Mouse (Mus musculus): Measurements from ENCODE around the gene Bpi.

Gene Bpi

GRCm38 (mm10) chr2:158285655-158286054 lies 27.8 kb downstream of the Bpi start:
- DNase-seq (ENCODE audit: low read depth, low spot score) = no peak

- DNase-seq (ENCODE audit: low read depth, low spot score) = no peak
These were observed 37.8 kb downstream of the Bpi start for GRCm38 (mm10) chr2:158295700-158296099.

GRCm38 (mm10) chr2:158299203-158299602 lies 41.3 kb downstream of the Bpi start:
- no peak for DNase-seq (ENCODE audit: low read depth, low spot score)

- DNase-seq (ENCODE audit: low read depth, low spot score) = no peak
These were observed 41.8 kb downstream of the Bpi start for GRCm38 (mm10) chr2:158299731-158300130.

- no peak for DNase-seq (ENCODE audit: low read depth, low spot score)
These were observed 44.9 kb downstream of the Bpi start for GRCm38 (mm10) chr2:158302807-158303206.

- DNase-seq (ENCODE audit: low read depth, low spot score) = no peak
These were observed 48.2 kb downstream of the Bpi start, which contains the start of gene Lbp for GRCm38 (mm10) chr2:158305948-158306695. TSS of gene Lbp (plus strand) at chr2:158306493.

GRCm38 (mm10) chr2:158306696-158307049 lies 48.8 kb downstream of the Bpi start:
- DNase-seq (ENCODE audit: low read depth, low spot score) = no peak

- DNase-seq (ENCODE audit: low read depth, low spot score) = no peak
These were observed 50.4 kb downstream of the Bpi start for GRCm38 (mm10) chr2:158308276-158308675.

GRCm38 (mm10) chr2:158313089-158313488 lies 55.2 kb downstream of the Bpi start:
- no peak for DNase-seq (ENCODE audit: low read depth, low spot score)

- peak; percentile 84 for DNase-seq (ENCODE audit: low read depth, low spot score)
These were observed 58.5 kb downstream of the Bpi start for GRCm38 (mm10) chr2:158316371-158316770.

GRCm38 (mm10) chr2:158317026-158317425 lies 59.1 kb downstream of the Bpi start:
- peak; percentile 64 for DNase-seq (ENCODE audit: low read depth, low spot score)

- no peak for DNase-seq (ENCODE audit: low read depth, low spot score)
These were observed 63.7 kb downstream of the Bpi start for GRCm38 (mm10) chr2:158321596-158321995.

- DNase-seq (ENCODE audit: low read depth, low spot score) = no peak
These were observed 65.0 kb downstream of the Bpi start for GRCm38 (mm10) chr2:158322845-158323244.

- DNase-seq (ENCODE audit: low read depth, low spot score) = peak; percentile 14
These were observed 66.8 kb downstream of the Bpi start for GRCm38 (mm10) chr2:158324531-158325190.

- no peak for DNase-seq (ENCODE audit: low read depth, low spot score)
These were observed 67.7 kb downstream of the Bpi start for GRCm38 (mm10) chr2:158325609-158326008.
